Mouse (Mus musculus): Measurements from ENCODE around the gene Tdp1.

DNA sequence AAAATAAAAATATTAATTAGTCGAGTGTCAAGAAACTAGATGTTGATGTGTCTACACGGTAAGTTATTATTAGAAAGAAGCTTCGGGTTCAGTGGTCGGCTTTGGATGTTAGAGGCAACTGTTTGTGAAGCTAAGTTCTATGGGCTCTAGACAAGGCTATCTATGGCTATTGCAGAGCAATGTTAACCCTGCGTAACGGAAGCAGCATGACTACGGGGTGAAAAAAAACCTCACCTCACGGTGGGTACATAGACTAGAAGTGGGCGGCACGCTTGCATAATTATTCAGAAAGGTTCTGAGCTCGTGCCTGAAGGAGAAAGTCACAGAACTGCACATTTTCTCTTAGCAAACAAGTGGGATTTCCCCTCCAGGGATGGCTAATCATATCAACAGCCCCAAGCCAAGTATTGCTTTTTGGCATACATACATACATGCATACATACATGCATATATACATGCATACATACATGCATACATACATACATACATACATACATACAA, 108.1 kb downstream of the Tdp1 start:
- TF ChIP-seq EP300 (IDR thresholded peaks at IDR 0.05; ENCODE audit: insufficient read depth, low read depth, low read length): no peak
- TF ChIP-seq CTCF (IDR thresholded peaks at IDR 0.05; ENCODE audit: low read depth, low read length): no peak
- no peak for TF ChIP-seq POLR2A (IDR thresholded peaks at IDR 0.05; ENCODE audit: insufficient read depth, low read length)

Measured in ES-Bruce4 (cell line).